Mouse (Mus musculus) urinary bladder, postnatal 36 days (tissue): ENCODE results near the gene Gm5941.
"Not testable (repeated sequence)": the region's sequence is repeated elsewhere in the genome, so short reads cannot be mapped to it uniquely, and the experiment has no call there.

Experiments
- DNase-seq, 2 experiments: peaks; one replicate each; pipeline ENCODE4 v3.0.0; 2022; ENCODE audit warnings: low spot score in 2 of 2, mixed read lengths in 1 of 2

Gene Gm5941

DNA sequence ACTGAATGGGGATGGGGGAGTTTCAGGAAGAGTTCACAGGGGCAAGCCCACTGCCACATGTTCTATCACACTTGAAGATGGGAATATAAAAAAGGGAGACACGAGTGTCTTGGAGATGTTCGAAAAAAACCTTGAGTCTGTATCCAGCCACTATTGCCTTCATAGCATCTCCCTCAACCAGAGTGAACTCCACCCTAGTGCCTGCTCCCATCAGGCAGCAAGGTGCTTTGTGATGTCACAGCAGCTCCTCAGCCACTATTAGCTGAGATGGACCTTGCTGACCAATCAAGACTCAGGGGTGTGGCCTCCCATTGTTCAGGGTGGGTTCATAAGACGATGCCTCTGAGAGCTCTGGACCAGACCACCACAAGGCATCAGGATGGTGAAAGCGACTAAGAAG, at the start of gene Gm5941:
Gene Gm5941 (plus strand): TSS at position 301 of the 400 bp plus-strand sequence.
- DNase-seq: not testable (repeated sequence)

DNA sequence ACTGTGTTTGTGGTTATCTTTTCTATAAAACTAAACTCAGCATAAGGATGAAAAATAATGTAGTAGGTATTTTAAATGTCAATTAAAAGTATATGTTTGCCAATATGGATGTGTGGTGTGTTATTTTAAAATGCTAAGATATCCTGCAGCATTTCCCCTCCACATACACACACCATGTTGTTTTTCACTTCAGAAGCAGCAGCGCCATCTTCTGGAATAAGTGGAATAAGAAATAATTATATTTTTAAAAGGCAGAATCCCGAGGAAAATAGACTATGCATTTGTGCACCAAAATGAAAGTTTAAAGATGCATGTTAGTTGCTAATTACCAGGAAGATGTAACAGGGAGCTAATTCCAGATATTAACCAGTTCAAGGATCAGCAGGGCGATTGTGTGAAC, 29.3 kb upstream of the Gm5941 start:
- no peak for DNase-seq

DNA sequence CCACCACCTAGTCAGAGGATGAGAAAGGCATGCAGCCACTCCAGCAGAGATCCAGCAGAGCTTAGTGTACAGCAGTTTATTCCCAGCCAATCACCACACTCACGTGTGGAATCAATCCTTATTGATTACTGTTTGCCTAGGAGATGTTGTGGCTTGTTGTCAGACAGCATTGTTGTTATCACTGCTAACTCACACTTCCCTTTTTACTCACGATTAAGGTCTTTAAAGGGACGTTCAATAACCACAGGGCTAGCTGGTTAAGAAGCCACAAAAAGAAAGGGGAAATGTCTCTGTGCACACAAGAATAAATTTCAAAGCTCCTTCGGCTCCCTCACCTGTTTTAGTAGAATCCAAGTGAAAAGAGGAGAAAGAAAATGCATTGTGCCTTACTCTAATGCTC, 25.0 kb upstream of the Gm5941 start:
- DNase-seq: no peak

DNA sequence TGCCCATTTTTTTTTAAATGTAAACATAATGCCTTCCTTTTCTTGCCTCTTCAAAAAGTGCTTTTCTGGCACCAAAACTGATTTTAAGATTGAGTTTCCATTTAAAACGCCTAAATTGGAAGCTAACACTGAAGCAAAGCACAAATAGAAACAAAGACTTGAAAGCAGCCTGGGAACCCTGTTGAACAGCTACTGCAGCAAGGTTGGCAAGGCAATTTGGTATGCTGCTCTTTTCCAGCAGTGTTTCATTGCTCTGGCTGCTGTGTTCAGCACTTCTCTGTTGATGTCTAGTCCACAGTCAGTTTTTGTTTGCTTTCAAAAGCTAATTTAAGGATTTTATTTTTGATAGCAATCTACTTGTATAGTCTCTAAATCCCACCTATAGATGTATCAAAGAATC, 8.5 kb downstream of the Gm5941 start:
- DNase-seq: no peak

DNA sequence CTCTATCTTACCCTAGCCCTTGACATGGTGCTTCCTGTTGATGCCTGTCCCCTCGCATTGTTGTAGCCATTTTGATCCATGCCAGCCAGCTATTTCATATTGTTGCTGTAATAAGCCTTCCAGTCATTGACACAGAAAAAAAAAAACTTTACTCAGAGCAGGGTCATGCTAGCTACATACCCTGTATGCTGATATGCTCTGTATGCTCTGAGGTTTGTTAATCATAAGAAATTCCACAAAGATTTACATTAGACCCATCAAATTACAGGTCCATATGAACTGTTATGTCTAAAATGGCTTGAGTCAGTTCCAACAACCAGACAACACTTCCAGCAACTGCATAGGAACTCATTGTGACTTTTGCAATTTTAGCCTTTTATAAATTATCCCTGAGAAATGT, 38.1 kb downstream of the Gm5941 start:
- DNase-seq: no peak
